7 mouse cellular contexts compared by ENCODE assay signal in genomic region chr1:190168761-190169671, GRCm38 (mm10). TPM values are rescaled to one million over a fixed set of nuclear protein-coding genes. Genes with fewer than 3 reads are reported as not detected.
DNase-seq lines count a peak whose midpoint lies in the region; ATAC-seq and TF ChIP-seq lines count a peak whose summit lies in the region.

No protein-coding gene starts in this region.

- peak; percentile 9 for ATAC-seq in Patski

- H3K4me3 ChIP-seq in E14TG2a.4 (replicated peaks; ENCODE audit: low read length): peak overlapping the region; percentile 80
- peak overlapping the region; percentile 74 for H3K4me3 ChIP-seq in forebrain, embryonic 10.5 days
- peak overlapping the region; percentile 83 for H3K4me3 ChIP-seq in midbrain, embryonic 10.5 days

- H3K4me1 ChIP-seq in E14TG2a.4 (replicated peaks; ENCODE audit: low read depth, low read length): peaks cover 31% of the 10 kb centered on the region
- H3K4me1 ChIP-seq in forebrain, embryonic 10.5 days: peaks cover 63% of the 10 kb centered on the region
- peaks cover 75% of the 10 kb centered on the region for H3K4me1 ChIP-seq in midbrain, embryonic 10.5 days

- CTCF ChIA-PET in Patski (lab: Charles Lee): no interaction called here

- TF ChIP-seq CTCF in E14TG2a.4 (conservative IDR thresholded peaks at IDR 0.05; ENCODE audit: low read length): no peak
- no peak for TF ChIP-seq CTCF in Patski (IDR thresholded peaks at IDR 0.05)

- under 1% methylated on average over 51 of the region's 51 CpGs for WGBS in forebrain, embryonic 10.5 days
- under 1% methylated on average over 51 of the region's 51 CpGs for WGBS in midbrain, embryonic 10.5 days

- no peaks in the 10 kb centered on the region for H3K9me3 ChIP-seq in E14TG2a.4 (ENCODE audit: low read length)
- H3K9me3 ChIP-seq in forebrain, embryonic 10.5 days: no peaks in the 10 kb centered on the region
- no peaks in the 10 kb centered on the region for H3K9me3 ChIP-seq in midbrain, embryonic 10.5 days (replicated peaks)

- no peak for DNase-seq in Patski (ENCODE audit: low read depth, low spot score)
- peak; percentile 69 for DNase-seq in forebrain, embryonic 10.5 days (ENCODE audit: extremely low spot score, low spot score)
- peak; percentile 4 for DNase-seq in induced T-regulatory cell, adult 2 months (ENCODE audit: low read depth)
- DNase-seq in midbrain, embryonic 10.5 days (ENCODE audit: low spot score): peak; percentile 74
- DNase-seq in left cerebral cortex, adult 9 months (ENCODE audit: low spot score in 2 of 2): no peak
- DNase-seq in gastrocnemius, postnatal 14 days: no peak

- intact Hi-C loops in gastrocnemius, postnatal 14 days (cut with DNase I; ENCODE audit: low total_unique reads): no loop called here

- POLR2A ChIA-PET in Patski (lab: Charles Lee): no interaction called here

- H3K36me3 ChIP-seq in E14TG2a.4 (ENCODE audit: insufficient read depth, low read length): no peaks in the 10 kb centered on the region
- no peaks in the 10 kb centered on the region for H3K36me3 ChIP-seq in forebrain, embryonic 10.5 days (replicated peaks)
- H3K36me3 ChIP-seq in midbrain, embryonic 10.5 days: no peaks in the 10 kb centered on the region

- in situ Hi-C loops in Patski (cut with MboI; ENCODE audit: low pct_unique_long_range_greater_than_20kb): no loop called here

- peak overlapping the region; percentile 88 for H3K27ac ChIP-seq in forebrain, embryonic 10.5 days
- peak overlapping the region; percentile 92 for H3K27ac ChIP-seq in midbrain, embryonic 10.5 days (replicated peaks)

- H3K27me3 ChIP-seq in E14TG2a.4 (ENCODE audit: insufficient read depth, low read length): peaks cover 81% of the 10 kb centered on the region
- H3K27me3 ChIP-seq in Patski: peaks cover 35% of the 10 kb centered on the region
- H3K27me3 ChIP-seq in forebrain, embryonic 10.5 days (ENCODE audit: poor library complexity, severe bottlenecking): peaks cover 79% of the 10 kb centered on the region
- peaks cover 61% of the 10 kb centered on the region for H3K27me3 ChIP-seq in midbrain, embryonic 10.5 days (ENCODE audit: low read depth, poor library complexity, severe bottlenecking)

RNA-seq across cellular contexts. Expression of gene Prox1, which starts 1.5 kb away (rescaled TPM):
- polyA plus RNA-seq in Patski (2021): 0.51 TPM
- 3.1 and 3.8 TPM in 2 replicates for polyA plus RNA-seq in forebrain, embryonic 10.5 days (2016; fragmentation: Nextera tagmentation; extraction: Ambion mirVana)
- polyA plus RNA-seq in midbrain, embryonic 10.5 days (2016; fragmentation: Nextera tagmentation; extraction: Ambion mirVana): 6.5 and 10.3 TPM in 2 replicates
- total RNA-seq in gastrocnemius, postnatal 14 days (2021): 1 to 10 TPM; 4.1 to 5.7 TPM

Comparison
In these comparisons a context has a peak if more than half of its experiments do, and no peak if none do; other contexts are left out.
1. DNase-seq: peak in forebrain, embryonic 10.5 days (single experiment), induced T-regulatory cell, adult 2 months (single experiment) and midbrain, embryonic 10.5 days (single experiment); none in Patski (single experiment), left cerebral cortex, adult 9 months (0 of 2) and gastrocnemius, postnatal 14 days (single experiment).
2. Peak in every context shown above with its lines, with median percentiles within 50 percentile points of each other: H3K4me3 ChIP-seq.